ENCODE assay signal across 11 mouse cellular contexts in genomic region chr6:5437757-5438156, GRCm38 (mm10). TPM values are rescaled to one million over a fixed set of nuclear protein-coding genes. Genes with fewer than 3 reads are reported as not detected.
DNase-seq lines count a peak whose midpoint lies in the region; ATAC-seq and TF ChIP-seq lines count a peak whose summit lies in the region.
"Had no signal": no experiment of that assay in that cellular context is flagged by ENCODE, and none has a peak within 500 bp of the region (broad histone marks: within the 10 kb centered on the region; RNA-seq: fewer than 3 reads in every experiment).

No protein-coding gene starts in this region.

- no peaks in the 10 kb centered on the region for H3K4me1 ChIP-seq in intestine, postnatal 0 days (replicated peaks; ENCODE audit: control insufficient read depth, insufficient read depth, low read length)
- H3K4me1 ChIP-seq in intestine, embryonic 15.5 days (replicated peaks): 0 out of 2 replicates have a peak, but pooled peaks cover 5% of the 10 kb centered on the region
- 0 out of 2 replicates have a peak, but pooled peaks cover 3% of the 10 kb centered on the region for H3K4me1 ChIP-seq in midbrain, embryonic 14.5 days (ENCODE audit: control insufficient read depth, insufficient read depth, low read length)
- no peaks in the 10 kb centered on the region for H3K4me1 ChIP-seq in midbrain, embryonic 16.5 days (ENCODE audit: control insufficient read depth, insufficient read depth, low read length)

- H3K36me3 ChIP-seq in intestine, postnatal 0 days (ENCODE audit: control insufficient read depth, insufficient read depth): no peaks in the 10 kb centered on the region
- H3K36me3 ChIP-seq in intestine, embryonic 15.5 days: no peaks in the 10 kb centered on the region
- H3K36me3 ChIP-seq in midbrain, embryonic 14.5 days (ENCODE audit: control insufficient read depth, insufficient read depth, low read length): no peaks in the 10 kb centered on the region
- H3K36me3 ChIP-seq in midbrain, embryonic 16.5 days (ENCODE audit: control insufficient read depth, insufficient read depth, low read length): no peaks in the 10 kb centered on the region
- H3K36me3 ChIP-seq: embryonic facial prominence, embryonic 13.5 days had no signal

- H3K9ac ChIP-seq in intestine, postnatal 0 days (ENCODE audit: low read depth, low read length): no peak overlapping the region
- no peak overlapping the region for H3K9ac ChIP-seq in intestine, embryonic 15.5 days
- no peak overlapping the region for H3K9ac ChIP-seq in midbrain, embryonic 14.5 days (replicated peaks; ENCODE audit: low read length)
- no peak overlapping the region for H3K9ac ChIP-seq in midbrain, embryonic 16.5 days (ENCODE audit: low read depth, low read length)
- H3K9ac ChIP-seq: embryonic facial prominence, embryonic 13.5 days had no signal

- H3K4me3 ChIP-seq in intestine, postnatal 0 days (ENCODE audit: low read depth, low read length): no peak overlapping the region
- H3K4me3 ChIP-seq in intestine, embryonic 15.5 days (replicated peaks): no peak overlapping the region
- H3K4me3 ChIP-seq in midbrain, embryonic 14.5 days (replicated peaks; ENCODE audit: low read depth, low read length): no peak overlapping the region
- H3K4me3 ChIP-seq in midbrain, embryonic 16.5 days (ENCODE audit: low read depth, low read length): no peak overlapping the region
- H3K4me3 ChIP-seq: embryonic facial prominence, embryonic 13.5 days had no signal

- H3K27ac ChIP-seq in intestine, postnatal 0 days (ENCODE audit: low read depth, low read length): no peak overlapping the region
- H3K27ac ChIP-seq in intestine, embryonic 15.5 days: no peak overlapping the region
- no peak overlapping the region for H3K27ac ChIP-seq in midbrain, embryonic 14.5 days (replicated peaks; ENCODE audit: low read depth, low read length)
- no peak overlapping the region for H3K27ac ChIP-seq in midbrain, embryonic 16.5 days (ENCODE audit: low read length)
- H3K27ac ChIP-seq: embryonic facial prominence, embryonic 13.5 days had no signal

- peak; percentile 66 for ATAC-seq in intestine, postnatal 0 days
- no peak for ATAC-seq in intestine, embryonic 15.5 days
- ATAC-seq in midbrain, embryonic 14.5 days (ENCODE audit: low FRiP score, low TSS enrichment): no peak
- no peak for ATAC-seq in midbrain, embryonic 16.5 days
- no peak for ATAC-seq in erythroblast, adult 5-6 weeks (replicated peaks; ENCODE audit: low FRiP score, poor library complexity, severe bottlenecking)

- DNase-seq in midbrain, embryonic 14.5 days: peak; percentile 20
- DNase-seq in brain, adult 2 months (ENCODE audit: low read depth, low spot score): peak; percentile 27
- peak; percentile 7 for DNase-seq in naive thymus-derived CD4-positive, alpha-beta T cell, adult 2 months (ENCODE audit: low read depth)
- no peak for DNase-seq in adrenal gland, postnatal 36 days
- DNase-seq: left cerebral cortex, postnatal 4 days had no signal

- 41% methylated on average over 4 of the region's 4 CpGs for WGBS in intestine, postnatal 0 days
- WGBS in intestine, embryonic 15.5 days: 38% methylated on average over 4 of the region's 4 CpGs
- WGBS in midbrain, embryonic 14.5 days: 57% methylated on average over 4 of the region's 4 CpGs
- 38% methylated on average over 4 of the region's 4 CpGs for WGBS in midbrain, embryonic 16.5 days

- no peaks in the 10 kb centered on the region for H3K9me3 ChIP-seq in intestine, postnatal 0 days (ENCODE audit: control insufficient read depth)
- H3K9me3 ChIP-seq in intestine, embryonic 15.5 days: no peaks in the 10 kb centered on the region
- no peaks in the 10 kb centered on the region for H3K9me3 ChIP-seq in midbrain, embryonic 14.5 days (ENCODE audit: control insufficient read depth, low read length)
- no peaks in the 10 kb centered on the region for H3K9me3 ChIP-seq in midbrain, embryonic 16.5 days (replicated peaks; ENCODE audit: control insufficient read depth, low read length, poor library complexity, severe bottlenecking)
- H3K9me3 ChIP-seq: embryonic facial prominence, embryonic 13.5 days had no signal

- H3K27me3 ChIP-seq in intestine, postnatal 0 days (replicated peaks; ENCODE audit: control insufficient read depth, insufficient read depth, low read length): no peaks in the 10 kb centered on the region
- H3K27me3 ChIP-seq in intestine, embryonic 15.5 days (replicated peaks): no peaks in the 10 kb centered on the region
- H3K27me3 ChIP-seq in midbrain, embryonic 14.5 days (ENCODE audit: control insufficient read depth, insufficient read depth, low read length): no peaks in the 10 kb centered on the region
- H3K27me3 ChIP-seq in midbrain, embryonic 16.5 days (ENCODE audit: control insufficient read depth, insufficient read depth, low read depth, low read length): no peaks in the 10 kb centered on the region
- H3K27me3 ChIP-seq: embryonic facial prominence, embryonic 13.5 days had no signal

- H3K4me2 ChIP-seq in intestine, postnatal 0 days (replicated peaks; ENCODE audit: low read depth): no peak overlapping the region
- H3K4me2 ChIP-seq in intestine, embryonic 15.5 days (replicated peaks): no peak overlapping the region
- H3K4me2 ChIP-seq in midbrain, embryonic 14.5 days (ENCODE audit: low read length): no peak overlapping the region
- no peak overlapping the region for H3K4me2 ChIP-seq in midbrain, embryonic 16.5 days (ENCODE audit: low read length)
- H3K4me2 ChIP-seq: embryonic facial prominence, embryonic 13.5 days had no signal

- peak; percentile 66 for TF ChIP-seq CTCF in intestine, postnatal 0 days (IDR thresholded peaks at IDR 0.05; ENCODE audit: low read depth)

RNA-seq across cellular contexts. Expression of gene Asb4, which starts 54.6 kb away (rescaled TPM):
- 1.3 and 1.8 TPM in 2 replicates for polyA plus RNA-seq in intestine, postnatal 0 days (2015; fragmentation: Nextera tagmentation; extraction: Ambion mirVana)
- polyA plus RNA-seq in intestine, embryonic 15.5 days (2015; fragmentation: Nextera tagmentation; extraction: Ambion mirVana): 15.6 and 18.8 TPM in 2 replicates
- 13.6 and 13.8 TPM in 2 replicates for polyA plus RNA-seq in midbrain, embryonic 14.5 days (2014; fragmentation: Nextera tagmentation; extraction: Ambion mirVana)
- polyA plus RNA-seq in midbrain, embryonic 16.5 days (2015; fragmentation: Nextera tagmentation; extraction: Ambion mirVana): 17.9 and 20.6 TPM in 2 replicates
- total RNA-seq in erythroblast, adult 5-6 weeks (2015; ENCODE audit: low replicate concordance): not detected in 2 replicates
- total RNA-seq in erythroblast, adult 5-6 weeks (2017; ENCODE audit: low replicate concordance): not detected in 2 replicates
- 1 to 10 TPM; 3.1 to 5.2 TPM for total RNA-seq in adrenal gland, postnatal 36 days (2021)

RNA-seq across cellular contexts. Expression of gene Pdk4, which starts 58.4 kb away (rescaled TPM):
- 12.6 and 23.4 TPM in 2 replicates for polyA plus RNA-seq in intestine, postnatal 0 days (2015; fragmentation: Nextera tagmentation; extraction: Ambion mirVana)
- polyA plus RNA-seq in intestine, embryonic 15.5 days (2015; fragmentation: Nextera tagmentation; extraction: Ambion mirVana): 2.4 and 2.6 TPM in 2 replicates
- 0.59 and 1.6 TPM in 2 replicates for polyA plus RNA-seq in midbrain, embryonic 14.5 days (2014; fragmentation: Nextera tagmentation; extraction: Ambion mirVana)
- polyA plus RNA-seq in midbrain, embryonic 16.5 days (2015; fragmentation: Nextera tagmentation; extraction: Ambion mirVana): 1.6 TPM in 2 replicates
- not detected in 2 replicates for total RNA-seq in erythroblast, adult 5-6 weeks (2015; ENCODE audit: low replicate concordance)
- not detected in 2 replicates for total RNA-seq in erythroblast, adult 5-6 weeks (2017; ENCODE audit: low replicate concordance)
- total RNA-seq in adrenal gland, postnatal 36 days (2021): 100 to 1,000 TPM; 275 to 333 TPM
- total RNA-seq: megakaryocyte, adult 5-6 weeks had no signal

Comparison
In these comparisons a context has a peak if more than half of its experiments do, and no peak if none do; other contexts are left out.
1. DNase-seq: peak in midbrain, embryonic 14.5 days (single experiment), brain, adult 2 months (single experiment) and naive thymus-derived CD4-positive, alpha-beta T cell, adult 2 months (single experiment); none in adrenal gland, postnatal 36 days (0 of 2).